Mouse (Mus musculus): ENCODE results near the gene Cog2.

Gene Cog2

DNA sequence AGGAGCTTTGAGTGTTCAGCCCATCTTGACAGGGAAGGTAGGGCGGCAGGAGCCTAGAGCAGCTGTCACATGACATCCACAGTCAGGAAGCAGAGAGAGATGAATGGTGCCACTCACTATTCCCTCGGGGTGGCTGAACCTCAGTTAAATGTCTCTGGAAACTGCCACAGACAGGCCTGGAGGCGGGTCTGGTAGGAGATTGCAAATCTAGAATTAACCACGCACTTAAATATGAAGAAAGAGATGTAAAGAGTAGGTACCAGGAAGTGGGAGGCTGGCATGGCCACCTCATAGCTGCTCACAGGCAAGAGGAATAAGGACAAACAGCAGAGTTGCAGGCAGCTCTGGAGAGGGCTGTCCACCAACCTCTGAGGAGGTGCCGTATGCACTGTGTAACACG lies 3.4 kb upstream of the Cog2 start:
- no peak for DNase-seq

GRCm38 (mm10) chr8:124521946-124522345 lies 1.4 kb downstream of the Cog2 start:
- DNase-seq: no peak

- DNase-seq: no peak
Observed at GRCm38 (mm10) chr8:124526261-124526660, 5.7 kb downstream of the Cog2 start.

GRCm38 (mm10) chr8:124530076-124530475 lies 9.5 kb downstream of the Cog2 start:
- peak; percentile 90 to 91 for DNase-seq

DNA sequence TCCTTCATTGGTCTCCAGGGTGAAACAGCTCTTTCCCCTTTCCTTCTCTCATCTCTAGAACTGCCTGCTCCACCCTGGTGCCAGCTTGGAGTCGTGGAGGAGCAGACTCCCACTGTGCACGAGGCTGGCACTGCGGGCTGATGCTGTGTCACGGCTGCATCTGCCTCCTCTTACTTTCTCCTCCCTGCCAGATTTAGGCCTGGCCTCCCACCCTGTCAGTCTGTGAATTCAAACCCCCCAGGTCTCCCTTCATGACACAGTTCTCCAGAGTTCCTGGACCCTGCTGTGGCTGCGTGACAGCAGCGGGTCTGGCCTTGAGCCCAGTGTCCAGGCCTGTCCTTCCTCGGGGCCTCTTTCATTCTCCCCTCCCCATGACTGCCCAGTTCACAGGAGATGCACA lies 10.0 kb downstream of the Cog2 start:
- DNase-seq: peak; percentile 72 to 77

DNA sequence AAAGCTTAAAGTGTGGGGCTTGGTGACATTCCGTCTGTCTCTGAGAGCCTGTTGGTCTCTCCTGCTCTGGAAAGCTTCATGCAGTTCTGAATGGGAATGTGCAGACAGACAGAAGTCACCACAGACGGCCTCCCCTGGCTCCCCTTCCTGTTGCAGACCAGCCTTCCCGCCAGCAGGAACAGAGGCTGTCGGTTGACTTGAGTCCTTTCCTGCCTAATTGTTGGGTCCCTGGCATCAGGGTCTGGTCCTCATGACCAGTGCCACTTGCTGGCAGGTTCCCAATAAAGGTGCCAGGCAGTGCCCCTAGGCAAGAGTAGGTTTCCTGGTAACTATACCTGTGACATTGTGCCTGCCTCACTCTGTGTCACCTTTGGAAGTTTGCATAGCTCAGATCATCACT lies 10.4 kb downstream of the Cog2 start:
- DNase-seq: peak; percentile 48 to 53

- no peak for DNase-seq
Observed at GRCm38 (mm10) chr8:124532626-124533025, 12.1 kb downstream of the Cog2 start.

- no peak for DNase-seq
Observed at GRCm38 (mm10) chr8:124535451-124535850, 14.9 kb downstream of the Cog2 start.

DNA sequence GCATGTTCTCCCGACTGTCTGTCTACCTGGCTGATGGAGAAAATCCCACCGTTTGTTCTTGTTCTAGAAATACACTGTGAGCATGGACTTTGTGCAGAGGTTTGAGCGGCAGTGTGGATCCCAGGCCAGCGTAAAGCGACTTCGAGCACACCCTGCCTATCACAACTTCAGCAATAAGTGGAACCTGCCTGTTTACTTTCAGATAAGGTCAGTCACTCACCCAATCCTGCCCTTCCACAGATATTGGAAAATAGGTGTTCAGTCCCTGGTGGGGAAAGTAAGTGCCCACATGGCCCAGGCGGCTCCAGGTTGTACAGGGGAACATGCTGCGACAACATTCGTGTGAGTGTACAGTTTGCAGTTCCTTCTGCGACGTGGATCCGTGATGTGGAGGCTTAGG lies 20.3 kb downstream of the Cog2 start:
- no peak for DNase-seq

GRCm38 (mm10) chr8:124542001-124542400 lies 21.4 kb downstream of the Cog2 start:
- peak; percentile 70 to 82 for DNase-seq

GRCm38 (mm10) chr8:124543272-124543671 lies 22.7 kb downstream of the Cog2 start:
- peak; percentile 45 to 70 for DNase-seq

- DNase-seq: no peak
Observed at GRCm38 (mm10) chr8:124546371-124546770, 25.8 kb downstream of the Cog2 start.

GRCm38 (mm10) chr8:124546815-124547214 lies 26.2 kb downstream of the Cog2 start:
- no peak for DNase-seq

DNA sequence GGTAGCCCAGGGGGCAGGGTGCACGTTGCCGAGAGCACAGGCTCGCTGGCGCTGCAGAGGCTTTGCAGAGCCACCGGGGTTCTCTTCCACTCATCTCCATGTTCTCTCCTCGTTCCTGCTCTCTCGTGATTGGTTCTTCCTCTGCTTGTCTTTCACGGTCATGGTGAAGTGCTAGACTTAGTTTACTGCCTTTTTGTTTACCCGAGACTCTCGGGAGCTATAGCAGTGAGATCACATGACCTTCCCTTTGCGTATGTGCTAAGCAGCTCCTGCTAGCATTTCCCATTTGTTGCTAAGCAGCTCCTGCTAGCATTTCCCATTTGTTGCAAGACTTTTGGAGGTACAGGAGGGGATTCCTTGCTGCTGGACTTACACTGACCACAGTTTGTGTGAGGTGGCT lies 26.7 kb downstream of the Cog2 start:
- no peak for DNase-seq

DNA sequence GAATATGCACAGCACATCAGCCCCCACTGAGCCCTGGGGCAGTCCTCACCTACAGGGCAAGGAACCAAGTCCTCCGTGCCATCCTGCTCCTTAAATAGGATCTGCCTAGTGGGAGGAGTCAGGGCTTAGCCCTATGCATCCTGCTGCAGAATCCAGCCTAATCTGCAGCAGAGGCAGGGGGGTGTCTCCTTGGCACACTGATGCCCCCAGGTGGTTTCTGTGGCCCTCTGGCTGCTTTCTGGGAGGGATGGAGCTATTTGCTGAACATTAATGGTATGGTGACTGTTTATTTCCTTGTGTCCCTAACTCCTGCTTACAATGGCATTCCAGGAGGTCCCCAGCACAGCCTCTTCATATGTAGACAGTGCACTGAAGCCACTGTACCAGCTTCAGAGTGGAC lies 27.6 kb downstream of the Cog2 start:
- DNase-seq: peak in 1 of 2 experiments; percentile 48

DNA sequence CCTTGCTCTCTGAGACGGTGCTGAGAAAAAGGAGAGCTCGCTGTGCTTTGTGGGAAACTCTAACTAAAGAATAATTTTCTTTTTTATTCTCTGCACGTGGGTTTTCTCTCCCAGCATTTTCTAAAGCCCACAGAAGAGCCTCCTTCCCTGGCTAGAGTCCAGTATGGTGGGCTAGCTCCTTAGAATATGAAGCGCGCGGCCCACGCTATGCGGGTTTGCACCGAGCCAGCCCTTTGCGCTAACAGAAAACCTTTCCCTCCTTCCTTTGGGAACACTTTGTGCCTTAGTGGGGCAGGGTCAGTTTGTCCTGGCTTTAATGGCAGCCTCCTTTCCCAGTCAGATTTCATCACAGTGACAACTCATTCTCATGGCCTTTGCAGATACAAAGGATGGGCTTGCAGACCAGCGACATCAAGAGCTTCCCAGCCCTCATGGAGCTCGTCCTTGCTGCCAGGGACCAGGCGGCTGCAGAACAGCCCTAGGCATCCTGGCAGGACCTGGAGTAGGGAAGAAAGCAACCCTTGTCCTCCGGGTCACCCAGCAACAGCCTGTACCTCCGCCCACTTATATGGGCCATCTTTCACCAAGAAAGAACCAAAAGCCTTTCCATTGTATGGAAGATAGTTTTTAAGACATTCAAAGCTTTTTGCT lies 30.6 kb downstream of the Cog2 start:
- DNase-seq: peak in 1 of 2 experiments; percentile 7

GRCm38 (mm10) chr8:124555113-124555750 lies 34.7 kb downstream of the Cog2 start:
- no peak for DNase-seq

DNA sequence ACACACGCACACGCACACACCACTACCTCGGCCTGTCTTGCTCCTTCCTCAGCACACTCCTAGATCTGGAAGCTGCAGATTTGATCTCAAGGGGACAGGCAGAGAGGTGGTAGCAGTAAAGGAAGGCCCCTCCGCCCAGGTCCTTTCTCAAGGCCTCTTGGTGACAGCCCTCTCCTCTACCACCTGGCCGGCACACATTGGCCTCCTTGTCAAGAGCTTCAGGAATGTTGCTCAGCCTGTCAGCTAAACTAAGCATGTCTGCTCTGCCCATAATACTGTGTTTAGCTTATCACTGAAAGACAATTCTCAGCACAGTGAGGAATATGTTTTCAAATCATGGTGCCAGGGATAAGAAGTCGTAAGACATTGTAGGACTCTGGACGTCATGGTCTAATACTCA lies 35.6 kb downstream of the Cog2 start:
- no peak for DNase-seq

- peak; percentile 58 to 65 for DNase-seq
Observed at GRCm38 (mm10) chr8:124556658-124557057, 36.1 kb downstream of the Cog2 start.

- peak; percentile 73 to 74 for DNase-seq
Observed at GRCm38 (mm10) chr8:124557476-124557875, 36.9 kb downstream of the Cog2 start.

DNA sequence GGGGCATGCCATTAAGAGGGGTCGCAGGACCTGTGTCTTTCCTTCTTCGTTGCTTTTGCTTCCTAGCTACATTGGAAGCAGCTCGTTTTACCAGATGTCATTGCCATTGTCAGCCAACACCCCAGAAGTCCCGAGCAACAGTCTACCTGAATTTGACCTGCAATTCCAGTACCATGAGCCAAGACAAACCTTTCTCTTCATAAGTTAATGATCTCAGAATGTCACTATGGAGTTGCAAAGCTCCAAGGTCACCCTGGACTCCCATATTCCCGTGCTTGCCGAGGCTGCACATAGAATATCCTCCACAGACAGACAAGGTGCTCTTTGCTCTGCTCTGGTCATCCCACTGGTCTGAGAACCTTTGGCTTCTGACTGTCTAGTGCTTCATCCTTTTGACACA lies 46.6 kb downstream of the Cog2 start:
- DNase-seq: no peak

GRCm38 (mm10) chr8:124567584-124567983 lies 47.0 kb downstream of the Cog2 start:
- peak in 1 of 2 experiments; percentile 16 for DNase-seq

- DNase-seq: no peak
Observed at GRCm38 (mm10) chr8:124569100-124569499, 48.5 kb downstream of the Cog2 start.

GRCm38 (mm10) chr8:124569593-124569992 lies 49.0 kb downstream of the Cog2 start, which contains the start of gene Agt:
Gene Agt (minus strand): TSS chr8:124569706.
- peak; percentile 57 to 67 for DNase-seq
